Mouse (Mus musculus) CD8-positive naive resting alpha-beta T cell, adult 2 months (primary cell): ENCODE results near the gene Adcyap1r1.

Experiments used
- DNase-seq, 2 experiments: peaks; one replicate each; pipeline ENCODE4 v3.0.0; 2022; ENCODE audit warnings: low read depth in 2 of 2, low spot score in 2 of 2

Gene Adcyap1r1

GRCm38 (mm10) chr6:55451771-55452371 lies at the start of gene Adcyap1r1:
Adcyap1r1 (plus strand) TSS chr6:55451978.
- DNase-seq, result no peak

DNA sequence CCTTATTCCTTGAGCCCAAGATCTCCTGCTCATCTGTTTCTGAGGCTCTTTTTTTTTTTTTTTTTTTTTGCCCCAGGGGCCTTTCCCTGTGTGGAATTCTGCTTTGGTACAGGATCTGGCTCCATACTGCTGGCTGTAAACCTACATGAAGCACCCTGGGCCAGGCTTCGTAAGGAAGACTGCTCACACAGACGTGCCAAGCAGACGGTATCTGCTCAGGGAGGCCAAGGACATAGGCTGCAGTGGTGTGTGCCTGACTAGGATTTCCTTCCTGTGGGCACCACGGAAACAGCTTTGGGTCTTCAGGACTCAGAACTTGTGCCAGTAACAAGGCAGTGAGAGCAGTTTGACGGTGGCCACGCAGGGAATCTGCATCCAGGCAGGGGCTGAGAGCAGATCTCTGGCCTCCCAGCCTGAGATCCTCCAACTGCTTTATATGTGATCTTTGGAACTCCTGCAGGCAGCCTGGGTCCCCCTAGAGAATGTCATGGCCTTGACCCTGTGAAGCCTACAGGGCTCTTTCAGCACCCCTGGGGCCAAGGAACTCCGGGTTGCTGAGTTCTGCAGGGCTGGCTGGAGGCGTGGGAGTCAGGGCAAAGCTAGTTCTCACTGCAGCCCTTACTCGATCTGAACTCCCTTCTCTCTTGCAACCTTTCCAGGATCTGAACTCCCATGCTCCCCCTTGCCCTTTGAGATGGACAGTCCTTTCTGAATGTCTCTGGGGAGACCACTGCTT lies 49.6 kb upstream of the Adcyap1r1 start:
- no peak for DNase-seq

DNA sequence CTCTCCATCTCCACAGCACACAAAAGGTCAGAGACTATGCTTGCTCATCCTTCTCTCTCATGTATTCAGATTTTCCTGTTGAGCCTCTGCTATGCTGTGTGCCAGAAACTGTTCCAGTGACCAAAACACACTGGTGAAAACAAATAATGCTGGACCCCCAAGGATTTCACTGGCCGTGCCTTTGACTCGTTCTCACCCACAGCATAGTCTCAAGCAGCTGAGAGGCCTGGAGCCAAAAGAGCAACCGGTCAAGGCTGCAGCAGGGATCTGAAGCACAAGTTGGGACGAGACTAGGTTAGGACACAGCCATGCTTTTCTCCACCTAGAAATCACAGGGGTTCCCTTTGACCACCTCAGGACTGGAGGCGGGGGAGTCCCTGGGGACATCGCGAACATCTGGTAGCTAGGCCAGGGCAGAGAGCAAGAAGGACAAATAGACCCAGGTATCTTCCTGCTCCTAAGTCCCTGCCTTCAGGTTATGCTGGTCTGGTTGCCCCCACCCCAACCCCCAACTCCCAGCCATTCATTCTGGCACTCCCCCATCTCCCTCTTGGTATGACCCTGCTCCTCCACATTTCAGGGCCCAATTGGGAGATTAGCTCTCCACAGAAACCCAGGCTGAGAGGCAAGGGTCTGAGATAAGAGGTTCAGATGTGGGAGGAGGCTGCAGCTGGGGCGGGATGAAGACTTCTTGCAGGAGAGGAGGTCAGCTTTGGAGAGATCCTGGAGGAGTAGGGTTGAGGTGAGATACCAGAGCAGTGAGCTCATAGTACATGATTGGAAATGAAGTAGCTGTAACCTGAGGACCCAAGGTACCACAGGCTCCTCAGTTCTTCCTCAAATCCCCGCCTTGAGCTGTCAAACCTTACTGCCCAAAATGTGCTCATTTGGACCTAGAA lies 48.1 kb upstream of the Adcyap1r1 start:
- DNase-seq, result no peak

- no peak for DNase-seq
Measured at GRCm38 (mm10) chr6:55404421-55404990, 47.3 kb upstream of the Adcyap1r1 start.

DNA sequence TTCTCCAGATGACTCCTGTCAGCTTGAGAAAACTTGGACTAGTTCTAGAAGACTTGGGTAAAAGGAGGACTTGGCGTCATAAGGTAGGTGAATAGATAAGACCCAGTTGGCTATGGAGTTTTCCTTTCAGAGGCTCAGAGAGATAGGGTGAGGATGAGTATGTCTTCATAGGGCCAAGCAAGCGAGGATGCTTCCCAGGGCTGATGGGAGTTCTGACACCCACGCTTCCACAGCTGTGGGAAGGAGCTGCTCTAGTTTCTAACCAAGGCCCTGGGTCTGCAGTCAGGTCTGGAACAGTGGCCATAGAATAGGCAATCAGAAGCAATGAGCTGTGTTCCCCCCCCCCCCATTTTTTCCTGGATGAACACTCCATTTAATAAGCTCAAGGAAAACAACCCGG lies 44.4 kb upstream of the Adcyap1r1 start:
- no peak for DNase-seq

- DNase-seq, result no peak
Measured at GRCm38 (mm10) chr6:55410119-55410775, 41.5 kb upstream of the Adcyap1r1 start.

DNA sequence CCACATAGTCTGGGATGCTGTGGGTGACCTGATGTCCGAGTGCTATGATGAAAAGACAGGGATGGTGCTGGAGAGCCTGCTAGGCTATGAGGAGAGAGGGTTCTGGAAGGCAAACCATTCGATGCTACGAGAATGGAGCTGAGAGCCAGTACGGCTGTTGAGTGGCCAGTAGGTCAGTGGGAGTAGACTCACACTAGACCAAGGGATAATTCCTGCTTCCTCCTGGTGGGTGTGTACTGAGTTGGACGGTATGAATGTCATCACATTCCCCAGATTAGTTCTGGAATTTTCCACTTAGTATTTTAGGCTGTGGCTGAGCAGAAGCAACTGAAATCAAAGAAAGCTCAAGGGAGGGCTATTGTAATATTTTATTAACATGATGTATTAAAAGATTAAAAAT lies 40.8 kb upstream of the Adcyap1r1 start:
- no peak for DNase-seq

DNA sequence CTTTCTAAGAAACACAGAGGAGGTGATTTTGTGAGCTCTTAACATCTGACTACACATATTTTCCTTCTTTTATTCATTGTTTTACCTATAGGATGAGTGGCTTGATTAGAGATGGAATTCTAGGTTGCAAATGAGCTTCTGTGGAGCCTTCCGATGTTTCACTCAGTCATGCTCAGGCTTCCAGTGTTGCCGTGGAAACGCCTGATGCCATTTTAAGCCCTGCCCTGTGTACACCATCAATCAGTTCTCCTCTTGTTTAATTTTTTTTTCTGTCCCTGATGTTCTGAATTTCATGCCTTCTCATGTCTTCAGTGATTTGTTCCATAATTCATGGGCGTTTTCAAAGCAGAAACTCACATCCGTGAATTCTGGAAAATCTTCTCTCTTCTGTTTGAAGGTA lies 35.6 kb upstream of the Adcyap1r1 start:
- DNase-seq, result no peak

DNA sequence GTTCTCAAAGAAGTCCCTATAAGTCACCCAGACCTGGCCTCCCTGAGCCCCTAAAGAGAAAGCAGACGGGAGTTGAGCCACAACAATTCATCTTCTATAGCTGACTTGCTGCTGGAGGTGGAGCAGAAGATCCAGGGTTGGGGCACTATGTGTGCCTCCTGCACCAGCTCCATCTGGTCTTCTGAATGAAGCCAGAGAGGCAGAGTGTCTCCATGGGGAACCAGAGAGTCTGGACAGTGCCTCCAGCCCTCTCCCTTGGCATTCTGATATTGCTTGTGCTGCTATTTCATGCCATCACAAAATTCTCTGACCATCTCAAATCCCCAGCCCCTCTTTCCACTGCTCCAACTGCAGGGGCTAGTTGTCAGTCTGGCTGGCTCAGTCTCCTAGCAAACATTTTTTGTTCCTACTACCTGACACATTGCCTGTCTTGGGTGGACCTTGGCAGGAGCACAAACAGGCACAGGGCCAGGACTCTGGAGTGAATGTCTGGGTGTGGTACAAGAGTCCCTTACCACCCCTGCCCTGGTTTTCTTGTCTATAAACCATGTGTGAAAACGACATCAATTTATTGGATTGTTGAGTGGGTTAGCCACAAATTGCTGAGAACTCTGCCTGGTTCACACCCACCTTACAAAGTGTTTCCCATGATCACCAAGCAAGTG lies 32.9 kb upstream of the Adcyap1r1 start:
- no peak for DNase-seq

DNA sequence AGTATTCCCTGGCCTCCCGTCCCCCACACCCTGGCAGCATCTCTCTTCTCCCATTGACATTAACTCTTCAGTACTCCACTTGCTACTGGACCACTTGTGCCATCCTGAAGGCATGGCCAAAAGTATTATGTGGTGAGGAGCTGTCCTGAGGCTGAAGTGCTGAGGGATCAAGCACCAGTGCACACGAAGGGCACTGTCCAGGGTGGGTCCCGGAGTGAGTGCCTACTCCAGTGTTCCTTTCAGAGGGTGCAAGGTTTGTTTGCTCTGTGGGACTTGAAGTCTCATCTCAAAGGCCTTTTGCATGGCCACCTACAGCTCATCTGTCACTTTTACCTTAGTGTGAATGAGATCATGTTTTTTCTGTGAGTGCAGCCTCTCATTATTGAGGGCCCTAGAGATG lies 31.4 kb upstream of the Adcyap1r1 start:
- DNase-seq, result no peak

DNA sequence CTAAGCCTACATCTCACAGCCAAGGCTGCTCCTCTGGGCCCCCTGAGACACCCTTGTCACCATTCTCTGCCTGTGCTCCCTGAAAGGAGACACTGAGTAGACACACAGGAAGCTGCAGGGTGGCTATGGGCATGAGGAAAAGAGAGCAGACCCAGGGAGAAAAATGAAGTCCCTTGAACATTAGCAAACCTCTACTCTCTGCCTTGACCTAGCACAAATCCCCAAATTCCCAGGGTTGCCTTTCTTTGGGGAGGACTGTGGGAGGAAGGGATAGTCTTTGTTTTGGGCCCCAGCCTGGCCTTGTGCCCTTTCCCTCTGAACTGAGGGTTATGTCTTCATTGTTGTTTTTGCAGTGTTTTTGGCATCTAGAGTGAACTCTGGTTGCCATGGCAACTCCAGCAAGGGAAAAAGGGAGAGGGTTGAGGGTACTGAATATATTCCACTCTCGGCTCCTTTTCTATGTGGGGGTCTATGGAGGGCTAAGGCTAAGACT lies 30.9 kb upstream of the Adcyap1r1 start:
- no peak for DNase-seq

DNA sequence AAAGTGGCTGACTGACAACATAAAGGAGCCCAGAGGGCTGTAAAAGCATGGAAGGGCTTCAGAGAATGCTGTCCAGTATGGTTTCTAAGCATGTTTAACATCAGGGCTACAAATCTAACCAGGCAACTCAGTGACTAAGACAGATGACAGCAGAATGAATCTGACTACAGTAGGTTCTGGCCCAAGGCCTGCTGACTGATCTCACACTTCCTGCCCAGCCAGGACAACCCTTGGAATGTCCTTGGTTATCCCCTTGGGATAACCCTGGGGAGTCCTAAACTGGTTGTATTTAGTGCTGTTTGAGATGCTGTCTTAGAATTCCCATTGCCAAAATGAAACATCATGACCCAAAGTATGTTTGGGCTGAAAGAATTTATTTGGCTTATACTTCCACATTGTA lies 19.7 kb upstream of the Adcyap1r1 start:
- DNase-seq, result no peak

- no peak for DNase-seq
Measured at GRCm38 (mm10) chr6:55434360-55434759, 17.4 kb upstream of the Adcyap1r1 start.

GRCm38 (mm10) chr6:55435266-55436159 lies 16.3 kb upstream of the Adcyap1r1 start:
- no peak for DNase-seq

GRCm38 (mm10) chr6:55437919-55438318 lies 13.9 kb upstream of the Adcyap1r1 start:
- no peak for DNase-seq

DNA sequence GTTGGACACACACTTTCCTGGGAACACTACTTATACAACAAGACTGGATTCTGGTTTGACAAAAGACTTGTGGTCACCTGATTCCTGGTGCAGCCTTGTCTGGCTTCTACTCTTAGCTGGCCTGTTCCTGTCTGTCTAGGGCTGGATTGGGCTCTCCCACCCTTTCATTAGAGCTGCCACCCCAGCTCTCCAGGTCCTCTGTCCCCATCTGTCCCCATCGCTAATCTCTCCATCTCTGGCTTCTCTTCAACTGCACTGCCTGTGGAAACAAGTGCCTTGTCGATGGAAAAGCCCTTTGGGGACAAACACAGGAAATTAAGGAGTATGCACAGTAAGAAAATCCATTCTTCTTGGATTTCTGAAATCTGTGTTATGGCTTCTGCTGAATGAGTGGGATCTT lies 12.9 kb upstream of the Adcyap1r1 start:
- DNase-seq, result no peak

GRCm38 (mm10) chr6:55443927-55444688 lies 7.7 kb upstream of the Adcyap1r1 start:
- DNase-seq, result no peak

DNA sequence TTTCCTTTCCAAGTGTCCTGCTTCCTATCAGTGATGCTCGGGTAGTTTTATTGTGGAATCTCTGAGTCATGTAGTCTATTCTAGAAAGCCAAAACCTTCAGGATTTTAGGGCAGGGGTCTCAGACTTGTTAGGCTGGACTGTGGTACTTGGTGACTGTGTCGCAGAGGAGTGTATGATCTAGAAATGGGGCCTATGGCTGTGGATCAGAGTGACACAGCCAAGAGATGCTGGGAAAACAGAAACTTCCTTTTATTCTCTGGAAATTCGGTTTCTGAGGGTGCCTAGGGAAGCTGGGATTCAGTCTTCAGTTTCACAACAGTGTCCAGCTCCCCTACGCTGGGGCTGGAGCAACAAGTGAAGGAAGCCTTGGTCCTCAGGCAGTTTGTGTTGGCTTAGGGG lies 7.1 kb upstream of the Adcyap1r1 start:
- DNase-seq, result no peak

- no peak for DNase-seq
Measured at GRCm38 (mm10) chr6:55448199-55448598, 3.6 kb upstream of the Adcyap1r1 start.
